Mouse (Mus musculus): ENCODE measurements around the gene Gnai2. TPM values are rescaled to one million over a fixed set of nuclear protein-coding genes. Genes with fewer than 3 reads are reported as not detected.

The Gnai2 gene
- polyA plus RNA-seq, 1 experiment from 2014 or later = 640 TPM

- peaks cover 23% of the 10 kb centered on the region for H3K36me3 ChIP-seq
- H3K27me3 ChIP-seq (ENCODE audit: insufficient read depth, poor library complexity, severe bottlenecking) = no peaks in the 10 kb centered on the region
- no peaks in the 10 kb centered on the region for H3K9me3 ChIP-seq
- peaks cover 87% of the 10 kb centered on the region for H3K4me1 ChIP-seq (replicated peaks)
- 1% methylated on average over 15 of the region's 15 CpGs for WGBS
- DNase-seq (ENCODE audit: low spot score) = peak; percentile 48
- peak overlapping the region; percentile 87 for H3K4me3 ChIP-seq
- peak overlapping the region; percentile 99 for H3K27ac ChIP-seq
Measured at GRCm38 (mm10) chr9:107633661-107634405, 1.3 kb downstream of the Gnai2 start.

DNA sequence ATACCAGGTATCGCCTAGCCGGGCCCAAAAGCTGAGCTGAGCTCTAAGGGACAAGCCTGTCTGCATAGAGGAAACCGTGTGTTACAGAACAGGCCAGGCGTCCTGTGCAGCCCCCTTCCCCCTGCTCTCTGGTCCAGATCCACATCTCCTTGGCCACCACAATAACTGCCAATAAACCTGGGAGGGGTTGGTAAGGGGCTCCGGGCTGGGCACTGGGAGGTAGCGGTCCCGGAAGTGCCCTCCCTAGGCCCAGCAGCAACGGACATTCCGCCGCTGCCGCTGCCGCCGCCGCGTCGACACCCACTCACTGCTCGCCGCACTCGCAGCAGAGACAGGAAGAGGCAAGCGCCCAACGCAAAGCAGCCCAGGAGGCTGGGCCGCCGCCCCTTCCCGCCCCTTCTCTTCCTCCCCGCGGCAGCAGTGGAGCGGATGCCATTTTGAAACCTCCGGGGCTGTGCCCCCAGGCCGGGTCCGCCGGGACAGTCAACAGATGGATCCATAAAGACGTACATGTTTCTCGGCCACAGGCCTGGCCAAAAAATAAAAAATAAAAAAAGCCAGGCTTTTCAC, 2.0 kb downstream of the Gnai2 start:
- Histone ChIP-seq H3K27ac (peak overlapping the region; percentile 99), H3K4me3 (peak overlapping the region; percentile 87), H3K27me3 (ENCODE audit: insufficient read depth, poor library complexity, severe bottlenecking) (no peaks in the 10 kb centered on the region), H3K9me3 (no peaks in the 10 kb centered on the region), H3K36me3 (peaks cover 30% of the 10 kb centered on the region), H3K4me1 (replicated peaks) (peaks cover 94% of the 10 kb centered on the region)
- WGBS = under 1% methylated on average over 33 of the region's 33 CpGs
- peak; percentile 75 for DNase-seq (ENCODE audit: low spot score)

DNA sequence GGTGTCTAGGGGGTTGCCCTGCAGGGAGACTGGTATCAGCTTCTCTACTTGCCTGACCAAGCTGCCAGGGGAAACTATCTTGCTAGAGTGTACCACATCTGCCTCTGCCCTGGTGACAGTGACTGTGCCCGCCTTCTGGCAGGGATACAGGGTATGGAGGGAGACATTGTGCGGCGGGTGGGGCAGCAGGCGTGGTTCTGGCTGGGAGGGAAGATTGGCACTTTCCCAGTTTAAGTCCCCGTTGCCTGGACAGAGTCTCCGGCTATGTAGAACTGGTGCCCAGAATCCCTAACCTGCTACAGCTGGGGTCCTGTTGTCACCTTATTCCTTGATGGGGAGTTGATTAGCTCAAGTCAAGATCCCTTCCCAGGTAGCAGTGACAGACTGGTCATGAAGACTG, 2.7 kb downstream of the Gnai2 start:
- peaks cover 36% of the 10 kb centered on the region for H3K36me3 ChIP-seq

GRCm38 (mm10) chr9:107631861-107632260, 3.3 kb downstream of the Gnai2 start:
- Histone ChIP-seq H3K9me3 (no peaks in the 10 kb centered on the region), H3K4me3 (peak overlapping the region; percentile 87), H3K4me1 (replicated peaks) (peaks cover 96% of the 10 kb centered on the region), H3K36me3 (peaks cover 36% of the 10 kb centered on the region), H3K27me3 (ENCODE audit: insufficient read depth, poor library complexity, severe bottlenecking) (no peaks in the 10 kb centered on the region), H3K27ac (peak overlapping the region; percentile 99)
- 62% methylated on average over 8 of the region's 8 CpGs for WGBS
- no peak for DNase-seq (ENCODE audit: low spot score)

More for the DNA sequence above, 2.7 kb downstream of the Gnai2 start:
- Histone ChIP-seq H3K9me3 (no peaks in the 10 kb centered on the region), H3K27ac (peak overlapping the region; percentile 99), H3K27me3 (ENCODE audit: insufficient read depth, poor library complexity, severe bottlenecking) (no peaks in the 10 kb centered on the region), H3K4me1 (replicated peaks) (peaks cover 96% of the 10 kb centered on the region), H3K4me3 (peak overlapping the region; percentile 87)
- 45% methylated on average over 6 of the region's 6 CpGs for WGBS
- no peak for DNase-seq (ENCODE audit: low spot score)

GRCm38 (mm10) chr9:107631311-107631826, 3.8 kb downstream of the Gnai2 start:
- 35% methylated on average over 9 of the region's 9 CpGs for WGBS
- Histone ChIP-seq H3K4me1 (replicated peaks) (peaks cover 96% of the 10 kb centered on the region), H3K4me3 (peak overlapping the region; percentile 87), H3K36me3 (peaks cover 39% of the 10 kb centered on the region), H3K27ac (peak overlapping the region; percentile 99), H3K27me3 (ENCODE audit: insufficient read depth, poor library complexity, severe bottlenecking) (no peaks in the 10 kb centered on the region), H3K9me3 (no peaks in the 10 kb centered on the region)
- no peak for DNase-seq (ENCODE audit: low spot score)

DNA sequence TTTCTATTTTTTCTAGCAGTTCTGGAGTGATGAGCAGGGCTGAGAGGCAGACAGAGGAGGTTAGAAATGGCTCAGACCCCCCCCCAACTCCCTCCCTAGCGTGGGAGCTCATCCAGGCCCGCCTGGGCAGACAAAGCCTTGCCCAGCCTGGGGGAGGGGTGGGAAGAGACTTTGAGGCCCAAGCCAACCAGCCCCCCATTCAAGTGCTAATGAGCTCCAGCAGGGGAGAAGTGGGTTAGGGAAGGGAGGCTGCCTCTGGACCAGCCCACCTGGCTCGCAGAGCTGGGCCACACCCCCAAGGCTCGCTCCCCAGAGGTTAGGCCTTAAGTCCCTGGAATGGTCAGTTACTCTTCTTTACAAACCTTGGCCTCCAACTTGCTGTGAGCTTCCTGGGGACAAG, 4.6 kb downstream of the Gnai2 start:
- DNase-seq (ENCODE audit: low spot score) = peak; percentile 89
- H3K27me3 ChIP-seq (ENCODE audit: insufficient read depth, poor library complexity, severe bottlenecking) = no peaks in the 10 kb centered on the region
- peak overlapping the region; percentile 87 for H3K4me3 ChIP-seq
- peaks cover 96% of the 10 kb centered on the region for H3K4me1 ChIP-seq (replicated peaks)
- peak overlapping the region; percentile 99 for H3K27ac ChIP-seq
- WGBS = 5% methylated on average over 4 of the region's 4 CpGs
- H3K36me3 ChIP-seq = peaks cover 42% of the 10 kb centered on the region
- H3K9me3 ChIP-seq = no peaks in the 10 kb centered on the region

- Histone ChIP-seq H3K9me3 (no peaks in the 10 kb centered on the region), H3K4me1 (replicated peaks) (peaks cover 98% of the 10 kb centered on the region), H3K27ac (peak overlapping the region; percentile 99), H3K4me3 (peak overlapping the region; percentile 87), H3K27me3 (ENCODE audit: insufficient read depth, poor library complexity, severe bottlenecking) (no peaks in the 10 kb centered on the region), H3K36me3 (peaks cover 48% of the 10 kb centered on the region)
- peak; percentile 70 for DNase-seq (ENCODE audit: low spot score)
- 11% methylated on average over 14 of the region's 14 CpGs for WGBS
Measured at GRCm38 (mm10) chr9:107629901-107630425, 5.2 kb downstream of the Gnai2 start.

DNA sequence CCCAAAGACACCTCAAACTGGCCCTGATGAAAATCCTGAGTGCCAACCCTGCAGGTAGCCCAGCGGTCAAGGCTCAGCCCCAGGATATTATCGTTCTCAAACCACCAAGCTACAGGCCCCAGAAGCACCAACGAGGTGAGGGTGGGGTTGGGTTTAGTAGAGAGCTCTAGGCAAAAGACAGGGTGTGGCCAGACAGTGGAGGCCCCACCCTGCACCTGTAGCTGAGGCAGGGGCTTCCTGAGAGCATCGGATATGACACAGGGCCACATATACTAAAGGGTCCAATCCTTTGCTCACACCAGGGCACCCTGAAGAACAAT, 5.8 kb downstream of the Gnai2 start:
- Histone ChIP-seq H3K9me3 (no peaks in the 10 kb centered on the region), H3K4me1 (replicated peaks) (peaks cover 100% of the 10 kb centered on the region), H3K36me3 (peaks cover 54% of the 10 kb centered on the region), H3K27ac (peak overlapping the region; percentile 99), H3K27me3 (ENCODE audit: insufficient read depth, poor library complexity, severe bottlenecking) (no peaks in the 10 kb centered on the region), H3K4me3 (peak overlapping the region; percentile 87)
- no peak for DNase-seq (ENCODE audit: low spot score)
- WGBS = 30% methylated on average over 4 of the region's 4 CpGs

DNA sequence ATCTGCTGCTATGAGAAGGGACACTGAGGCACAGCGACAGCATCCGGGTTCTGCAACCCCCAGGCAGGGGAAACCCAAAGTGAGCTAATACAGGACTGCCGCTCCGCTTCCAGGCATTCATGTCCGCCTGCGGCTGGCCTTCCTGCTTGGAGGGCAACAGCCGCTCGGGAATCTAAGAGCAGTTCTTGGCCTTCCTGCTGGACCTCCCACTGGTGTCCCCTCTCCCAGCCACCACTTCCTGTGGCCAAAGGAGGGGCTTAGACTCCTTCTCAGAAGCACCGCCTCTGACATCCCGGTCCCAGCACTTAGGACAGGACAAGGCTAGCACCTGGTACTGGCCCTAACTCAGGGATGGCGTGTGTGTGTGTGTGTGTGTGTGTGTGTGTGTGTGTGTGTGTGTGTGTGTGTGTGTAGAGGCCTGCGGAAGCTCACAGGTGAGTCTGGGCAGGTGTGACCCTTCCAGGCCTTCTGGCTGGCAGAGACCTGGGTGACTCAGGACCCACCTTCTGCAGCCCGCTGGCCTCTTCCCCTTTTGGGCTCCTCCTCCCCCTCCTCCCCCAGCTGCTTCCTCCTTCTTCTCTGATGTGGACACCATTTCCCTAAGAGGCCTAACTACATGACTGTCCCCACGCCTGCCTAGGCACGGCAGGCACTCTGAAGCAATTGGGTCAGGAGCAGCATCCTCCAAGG, 6.3 kb downstream of the Gnai2 start:
- peak; percentile 42 for DNase-seq (ENCODE audit: low spot score)
- Histone ChIP-seq H3K27ac (peak overlapping the region; percentile 99), H3K4me1 (replicated peaks) (peaks cover 100% of the 10 kb centered on the region), H3K27me3 (ENCODE audit: insufficient read depth, poor library complexity, severe bottlenecking) (no peaks in the 10 kb centered on the region), H3K9me3 (no peaks in the 10 kb centered on the region), H3K36me3 (peaks cover 59% of the 10 kb centered on the region), H3K4me3 (peak overlapping the region; percentile 87)
- WGBS = 40% methylated on average over 15 of the region's 15 CpGs

DNA sequence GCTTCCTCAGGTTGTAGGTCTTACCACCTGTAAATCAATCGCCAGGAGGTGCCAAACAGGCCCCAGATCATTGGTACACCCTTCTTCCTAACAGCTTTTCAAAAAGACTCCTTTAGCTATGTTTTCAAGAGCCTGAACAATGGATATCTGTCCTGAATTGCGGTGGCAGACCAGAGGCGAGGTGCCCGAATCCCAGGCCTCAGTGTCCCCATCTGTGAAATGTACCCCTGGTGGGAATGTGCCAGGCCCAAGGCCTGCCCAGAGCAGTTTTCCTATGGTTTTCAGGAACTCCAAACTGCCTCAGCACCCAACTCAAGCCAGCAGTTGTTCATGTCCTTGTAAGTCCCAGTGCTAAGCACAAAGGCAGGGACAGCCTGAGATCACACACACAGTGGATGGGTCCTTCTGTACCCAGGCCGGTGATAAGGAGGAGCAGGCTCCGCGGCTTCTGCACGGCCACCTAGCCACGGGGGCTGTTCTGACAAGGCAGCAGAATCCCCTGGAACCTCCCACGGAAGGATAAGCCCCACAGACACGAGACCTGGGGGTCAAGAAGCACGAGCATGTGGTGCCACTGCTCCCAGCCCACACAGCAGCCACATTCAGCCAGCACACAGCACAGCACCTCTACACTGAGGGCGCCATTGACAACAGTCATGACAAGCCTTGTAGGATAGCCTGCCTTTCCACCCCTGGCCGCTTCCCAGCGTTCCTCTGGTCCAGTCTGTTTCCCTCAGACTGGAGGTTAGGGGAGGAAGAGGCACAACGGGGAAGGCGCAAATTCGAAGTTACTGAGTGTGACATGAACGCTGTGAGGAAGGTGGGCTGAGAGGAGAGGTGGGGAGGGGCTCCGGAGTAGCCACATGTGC, 7.5 kb downstream of the Gnai2 start:
- Histone ChIP-seq H3K9me3 (no peaks in the 10 kb centered on the region), H3K27me3 (ENCODE audit: insufficient read depth, poor library complexity, severe bottlenecking) (no peaks in the 10 kb centered on the region), H3K27ac (peak overlapping the region; percentile 99), H3K4me1 (replicated peaks) (peaks cover 91% of the 10 kb centered on the region), H3K4me3 (peak overlapping the region; percentile 87), H3K36me3 (peaks cover 66% of the 10 kb centered on the region)
- no peak for DNase-seq (ENCODE audit: low spot score)
- 26% methylated on average over 20 of the region's 20 CpGs for WGBS

DNA sequence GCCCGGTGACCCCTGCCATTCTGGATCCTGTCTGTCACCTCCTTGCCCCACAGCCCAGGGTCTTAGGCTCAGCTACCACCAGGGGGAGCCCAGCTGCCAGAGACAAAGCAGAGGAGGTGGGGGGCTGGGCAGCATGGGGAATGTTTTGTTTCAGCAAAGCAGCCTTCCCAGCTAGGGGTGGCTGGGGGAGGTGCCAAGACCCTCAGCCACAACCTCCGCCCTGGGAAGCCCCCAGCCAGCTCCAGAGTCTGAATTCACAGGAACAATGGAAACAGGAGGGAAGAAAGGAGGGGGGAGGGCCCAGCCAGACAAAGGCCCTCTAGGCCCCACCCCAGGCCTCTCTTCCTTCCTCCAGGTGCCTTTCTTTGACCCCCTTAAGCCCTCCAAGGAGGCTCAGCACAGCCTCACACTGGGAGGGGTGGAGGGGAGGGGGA, 8.3 kb downstream of the Gnai2 start:
- H3K4me3 ChIP-seq = peak overlapping the region; percentile 87
- peak; percentile 96 for DNase-seq (ENCODE audit: low spot score)
- H3K27me3 ChIP-seq (ENCODE audit: insufficient read depth, poor library complexity, severe bottlenecking) = no peaks in the 10 kb centered on the region
- H3K36me3 ChIP-seq = peaks cover 66% of the 10 kb centered on the region
- peak overlapping the region; percentile 99 for H3K27ac ChIP-seq
- WGBS = 0% methylated on average over 2 of the region's 2 CpGs
- no peaks in the 10 kb centered on the region for H3K9me3 ChIP-seq
- H3K4me1 ChIP-seq (replicated peaks) = peaks cover 84% of the 10 kb centered on the region

All from hindbrain, embryonic 10.5 days (tissue).